Mouse (Mus musculus) hindbrain, postnatal 0 days (tissue): ENCODE results near the gene Tmem59l. TPM values are rescaled to one million over a fixed set of nuclear protein-coding genes. Genes with fewer than 3 reads are reported as not detected.
"Not testable (repeated sequence)": the region's sequence is repeated elsewhere in the genome, so short reads cannot be mapped to it uniquely, and the experiment has no call there.

Experiments used
- ATAC-seq: fragments of 200-750 bp; cut with Nextera tagmentation; 2 replicates; pipeline ENCODE4 v1.8.0; 2017; ENCODE audit warnings: mild to moderate bottlenecking, moderate TSS enrichment, moderate library complexity
- DNase-seq: peaks from one replicate; pipeline ENCODE4 v3.0.0-alpha.2; 2015; ENCODE audit warnings: low spot score
- H3K27ac ChIP-seq: fragments of 300-500 bp; sonication (generic); 2 replicates; pipeline ENCODE4 v1.5.1; 2014; ENCODE audit warnings: mild to moderate bottlenecking
- H3K27me3 ChIP-seq: fragments of 300-500 bp; sonication (generic); 2 replicates; pipeline ENCODE4 v1.6.1; 2014; ENCODE audit warnings: low read length, mixed read lengths; ENCODE audit not compliant: insufficient read depth
- H3K36me3 ChIP-seq: fragments of 300-500 bp; sonication (generic); 2 replicates; pipeline ENCODE4 v1.6.1; 2014; ENCODE audit warnings: low read length, mixed read lengths; ENCODE audit not compliant: insufficient read depth
- H3K4me1 ChIP-seq: fragments of 300-500 bp; sonication (generic); 2 replicates; pipeline ENCODE4 v1.6.1; 2014; ENCODE audit warnings: antibody characterized with exemption, low read length, mixed read lengths; ENCODE audit not compliant: insufficient read depth
- H3K4me2 ChIP-seq: fragments of 300-500 bp; sonication (generic); 2 replicates; pipeline ENCODE4 v1.6.1; 2014; ENCODE audit warnings: low read depth, mild to moderate bottlenecking, low read length, moderate library complexity, mixed read lengths
- H3K4me3 ChIP-seq: fragments of 300-500 bp; sonication (generic); 2 replicates; pipeline ENCODE4 v1.5.1; 2014; ENCODE audit warnings: low read length
- H3K9ac ChIP-seq: fragments of 300-500 bp; sonication (generic); replicated peaks from 2 replicates; pipeline ENCODE4 v1.6.1; 2014; ENCODE audit warnings: mild to moderate bottlenecking, low read length, moderate library complexity, mixed read lengths
- H3K9me3 ChIP-seq: fragments of 300-500 bp; sonication (generic); 2 replicates; pipeline ENCODE4 v1.6.1; 2016; ENCODE audit warnings: low read length, mixed read lengths
- CTCF ChIP-seq: IDR thresholded peaks from 2 replicates; pipeline ENCODE4 v1.5.1; 2016; ENCODE audit warnings: antibody characterized with exemption, control low read depth, low read depth
- WGBS: fragments of 180-500 bp; shearing (Covaris S2); extraction: QIAGEN DNeasy Blood & Tissue Kit; methylation state at CpG from one replicate; pipeline ENCODE4 v1.1.7; 2014; 5-methylcytosine and 5-hydroxymethylcytosine counted together
- polyA plus RNA-seq: library from polyadenylated mRNA; unstranded; fragments of >200 nt; fragmentation: Nextera tagmentation; extraction: Ambion mirVana; gene quantifications from 2 replicates; pipeline ENCODE4 v1.2.1, GENCODE M21; 2015
- total RNA-seq: library from RNA; depleted of rRNA; stranded (reverse); fragments of >200 nt; gene quantifications from 2 replicates; pipeline ENCODE4 v1.2.3, GENCODE M21; 2014

Tmem59l gene
- total and polyA plus RNA-seq, 2 experiments from 2014 or later = 198 to 205 TPM

- Histone ChIP-seq H3K9me3 (no peaks in the 10 kb centered on the region), H3K4me3 (no peak overlapping the region), H3K4me1 (0 out of 2 replicates have a peak, but pooled peaks cover 5% of the 10 kb centered on the region), H3K4me2 (no peak overlapping the region), H3K27ac (no peak overlapping the region), H3K9ac (no peak overlapping the region), H3K36me3 (peaks cover 10% of the 10 kb centered on the region; the same call in 1 of the 2 replicates), H3K27me3 (no peaks in the 10 kb centered on the region)
- TF ChIP-seq CTCF = no peak
- DNase-seq (no peak), ATAC-seq (no peak)
- WGBS = 82% methylated on average over 10 of the region's 10 CpGs
Observed at GRCm38 (mm10) chr8:70517940-70518643, 30.9 kb upstream of the Tmem59l start.

DNA sequence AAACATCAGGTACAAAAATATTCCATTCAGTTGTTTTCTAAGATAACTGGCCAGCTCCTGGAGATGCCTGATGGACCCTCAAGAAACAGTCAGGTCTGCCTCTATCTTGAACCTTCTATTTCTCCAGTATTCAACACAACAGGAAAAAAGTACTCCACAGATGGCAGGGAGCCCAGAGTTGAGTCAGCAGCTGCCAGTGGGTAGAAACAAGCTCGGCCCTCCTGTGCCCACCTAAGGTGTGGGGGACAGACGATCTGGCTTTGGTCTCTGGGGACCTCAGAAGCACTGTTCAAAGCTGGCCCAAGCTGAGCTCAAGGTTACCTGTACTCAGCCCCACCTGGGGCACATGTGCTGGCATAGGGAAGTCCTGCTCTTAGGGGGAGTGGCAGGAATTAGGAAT lies 26.3 kb upstream of the Tmem59l start:
- TF ChIP-seq CTCF = no peak
- H3K4me3 ChIP-seq = no peak overlapping the region
- H3K27me3 ChIP-seq = no peaks in the 10 kb centered on the region
- peaks cover 4% of the 10 kb centered on the region; the same call in 1 of the 2 replicates for H3K4me1 ChIP-seq
- H3K9me3 ChIP-seq = no peaks in the 10 kb centered on the region
- ATAC-seq (no peak), DNase-seq (no peak)
- H3K4me2 ChIP-seq = no peak overlapping the region
- H3K27ac ChIP-seq = no peak overlapping the region
- H3K9ac ChIP-seq = no peak overlapping the region
- H3K36me3 ChIP-seq = peaks cover 13% of the 10 kb centered on the region; the same call in 1 of the 2 replicates
- 43% methylated on average over 2 of the region's 2 CpGs for WGBS

- H3K4me1 ChIP-seq = peaks cover 4% of the 10 kb centered on the region; the same call in 1 of the 2 replicates
- ATAC-seq = no peak
Observed at GRCm38 (mm10) chr8:70512253-70512903, 25.2 kb upstream of the Tmem59l start.

GRCm38 (mm10) chr8:70511770-70512169 lies 24.6 kb upstream of the Tmem59l start:
- TF ChIP-seq CTCF = no peak
- ATAC-seq (no peak), DNase-seq (no peak)
- H3K4me1 ChIP-seq = peaks cover 4% of the 10 kb centered on the region; the same call in 1 of the 2 replicates
- H3K4me2 ChIP-seq = no peak overlapping the region
- peaks cover 20% of the 10 kb centered on the region; the same call in 1 of the 2 replicates for H3K36me3 ChIP-seq
- H3K9me3 ChIP-seq = no peaks in the 10 kb centered on the region
- 96% methylated on average over 2 of the region's 2 CpGs for WGBS
- H3K9ac ChIP-seq = no peak overlapping the region
- H3K4me3 ChIP-seq = no peak overlapping the region
- no peak overlapping the region for H3K27ac ChIP-seq
- no peaks in the 10 kb centered on the region for H3K27me3 ChIP-seq

More at GRCm38 (mm10) chr8:70512253-70512903, 25.2 kb upstream of the Tmem59l start:
- no peak overlapping the region for H3K4me3 ChIP-seq
- no peak overlapping the region for H3K27ac ChIP-seq
- H3K9me3 ChIP-seq = no peaks in the 10 kb centered on the region
- 92% methylated on average over 11 of the region's 11 CpGs for WGBS
- H3K27me3 ChIP-seq = no peaks in the 10 kb centered on the region
- no peak for DNase-seq
- H3K4me2 ChIP-seq = no peak overlapping the region
- no peak overlapping the region for H3K9ac ChIP-seq
- peaks cover 17% of the 10 kb centered on the region; the same call in 1 of the 2 replicates for H3K36me3 ChIP-seq
- no peak for TF ChIP-seq CTCF

- peaks cover 15% of the 10 kb centered on the region; the same call in 1 of the 2 replicates for H3K36me3 ChIP-seq
- not testable (repeated sequence) for H3K27me3 ChIP-seq, ATAC-seq, H3K9ac ChIP-seq, DNase-seq, H3K4me1 ChIP-seq, H3K9me3 ChIP-seq
- peak overlapping the region; percentile 98; the same call in 1 of the 2 replicates for H3K4me2 ChIP-seq
- peak overlapping the region; percentile 90; the same call in 1 of the 2 replicates for H3K4me3 ChIP-seq
- WGBS = 86% methylated on average over 6 of the region's 6 CpGs
- peak overlapping the region; percentile 95; the same call in 1 of the 2 replicates for H3K27ac ChIP-seq
Observed at GRCm38 (mm10) chr8:70511174-70511573, 24.0 kb upstream of the Tmem59l start.

DNA sequence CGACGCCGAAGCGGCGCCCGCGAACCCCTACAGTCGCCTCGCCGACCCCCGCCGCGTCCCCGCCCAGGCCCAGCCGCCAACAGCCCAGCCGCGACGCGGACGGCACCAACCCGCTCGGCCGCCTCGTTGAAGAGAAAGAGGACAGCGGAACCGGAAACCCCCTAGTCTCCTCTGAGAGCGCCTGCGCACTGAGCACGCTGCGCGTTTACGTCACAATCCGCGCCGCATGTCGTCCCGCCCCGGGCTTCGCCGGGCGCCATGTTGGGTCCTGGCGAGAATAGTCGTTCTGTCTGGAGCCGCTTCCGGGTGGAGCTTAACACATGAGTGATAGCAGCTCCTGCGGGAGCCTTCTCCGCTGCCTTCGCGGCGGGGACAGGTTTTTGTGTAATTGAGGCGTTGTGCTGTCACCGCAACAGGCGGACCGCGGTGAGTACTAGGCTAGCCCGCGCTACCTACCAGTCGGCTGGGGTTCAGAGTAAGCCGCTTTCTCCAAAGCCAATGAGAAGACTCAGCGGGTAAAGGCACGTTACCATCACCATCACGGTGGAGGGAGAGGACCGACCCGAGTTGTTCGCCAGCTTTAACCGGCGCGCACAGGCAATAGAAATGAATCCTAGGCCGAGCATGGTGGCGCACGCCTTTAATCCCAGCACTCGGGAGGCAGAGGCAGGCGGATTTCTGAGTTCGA lies 23.2 kb upstream of the Tmem59l start, which contains the start of gene Uba52:
Gene Uba52 (minus strand): TSS at position 574 of the 688 bp plus-strand sequence.
- Histone ChIP-seq H3K9ac (peak within 1 kb of the TSS; percentile 76), H3K27me3 (no peaks in the 10 kb centered on the region), H3K9me3 (no peaks in the 10 kb centered on the region), H3K4me2 (peak within 1 kb of the TSS; percentile 98), H3K36me3 (peaks cover 15% of the 10 kb centered on the region; the same call in 1 of the 2 replicates), H3K4me1 (peaks cover 12% of the 10 kb centered on the region; the same call in 1 of the 2 replicates), H3K27ac (peak within 1 kb of the TSS; percentile 95), H3K4me3 (peak within 1 kb of the TSS; percentile 90)
- WGBS = 1% methylated on average over 74 of the region's 74 CpGs
- TF ChIP-seq CTCF = no peak
- ATAC-seq = peak; percentile 89
- peak; percentile 99 for DNase-seq
